Mouse (Mus musculus) embryonic facial prominence, embryonic 14.5 days (tissue): Measurements from ENCODE around the gene H2-DMa. TPM values are rescaled to one million over a fixed set of nuclear protein-coding genes. Genes with fewer than 3 reads are reported as not detected.

Experiments used
- ATAC-seq: fragments of 200-750 bp; cut with Nextera tagmentation; 2 replicates; pipeline ENCODE4 v1.8.0; 2017; ENCODE audit warnings: low read depth, moderate number of reproducible peaks, moderate TSS enrichment
- DNase-seq: peaks from one replicate; pipeline ENCODE4 v3.0.0-alpha.2; 2015; ENCODE audit warnings: low spot score
- H3K27ac ChIP-seq: fragments of 300-500 bp; sonication (generic); replicated peaks from 2 replicates; pipeline ENCODE4 v1.5.1; 2014; ENCODE audit warnings: low read depth, mild to moderate bottlenecking, low read length, moderate library complexity
- H3K27me3 ChIP-seq: fragments of 300-500 bp; sonication (generic); replicated peaks from 2 replicates; pipeline ENCODE4 v1.6.1; 2014; ENCODE audit warnings: low read length; ENCODE audit not compliant: control insufficient read depth, insufficient read depth
- H3K36me3 ChIP-seq: fragments of 300-500 bp; sonication (generic); 2 replicates; pipeline ENCODE4 v1.6.1; 2014; ENCODE audit warnings: low read length, mixed read lengths; ENCODE audit not compliant: control insufficient read depth, insufficient read depth
- H3K4me1 ChIP-seq: fragments of 300-500 bp; sonication (generic); 2 replicates; pipeline ENCODE4 v1.6.1; 2014; ENCODE audit warnings: antibody characterized with exemption, low read length; ENCODE audit not compliant: control insufficient read depth, insufficient read depth
- H3K4me2 ChIP-seq: fragments of 300-500 bp; sonication (generic); 2 replicates; pipeline ENCODE4 v1.6.1; 2014; ENCODE audit warnings: low read depth, mild to moderate bottlenecking, low read length, moderate library complexity, mixed read lengths
- H3K4me3 ChIP-seq: fragments of 300-500 bp; sonication (generic); 2 replicates; pipeline ENCODE4 v1.5.1; 2014; ENCODE audit warnings: low read depth, mild to moderate bottlenecking, low read length
- H3K9ac ChIP-seq: fragments of 300-500 bp; sonication (generic); 2 replicates; pipeline ENCODE4 v1.6.1; 2014; ENCODE audit warnings: low read depth, mild to moderate bottlenecking, low read length, moderate library complexity, mixed read lengths
- H3K9me3 ChIP-seq: fragments of 300-500 bp; sonication (generic); 2 replicates; pipeline ENCODE4 v1.6.1; 2016; ENCODE audit warnings: low read length; ENCODE audit not compliant: control insufficient read depth
- WGBS: fragments of 180-500 bp; shearing (Covaris S2); extraction: QIAGEN DNeasy Blood & Tissue Kit; methylation state at CpG from one replicate; pipeline ENCODE4 v1.1.7; 2014; 5-methylcytosine and 5-hydroxymethylcytosine counted together
- polyA plus RNA-seq: library from polyadenylated mRNA; unstranded; fragments of >200 nt; fragmentation: Nextera tagmentation; extraction: Ambion mirVana; gene quantifications from 2 replicates; pipeline ENCODE4 v1.2.1, GENCODE M21; 2014

H2-DMa gene
- polyA plus RNA-seq, 1 experiment from 2014 or later = 14.9 TPM

DNA sequence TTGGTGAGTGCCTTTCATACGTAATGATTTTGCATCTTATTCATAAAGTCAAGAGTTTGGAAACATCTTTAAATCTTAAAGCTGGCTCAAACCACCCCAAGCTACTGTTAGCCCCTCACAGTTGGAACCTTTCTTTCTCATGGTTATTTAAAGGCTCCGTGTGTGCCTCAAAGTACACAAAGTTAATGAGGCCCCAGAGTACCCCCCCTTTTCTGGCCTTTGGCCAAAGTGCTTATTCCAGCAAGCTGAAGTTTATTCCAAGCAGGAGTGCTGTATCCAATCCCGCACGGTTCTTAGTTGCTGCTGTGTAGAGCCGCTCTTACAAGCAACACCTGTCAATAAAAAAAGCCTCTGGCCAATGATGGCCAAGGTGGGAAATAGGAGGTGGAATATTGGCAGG is 19.8 kb upstream of the H2-DMa start:
- WGBS = 49% methylated on average over 5 of the region's 5 CpGs
- no peaks in the 10 kb centered on the region for H3K9me3 ChIP-seq
- no peak overlapping the region for H3K4me2 ChIP-seq
- ATAC-seq (no peak), DNase-seq (no peak)
- H3K9ac ChIP-seq = no peak overlapping the region
- H3K36me3 ChIP-seq = no peaks in the 10 kb centered on the region
- no peaks in the 10 kb centered on the region for H3K4me1 ChIP-seq
- no peak overlapping the region for H3K4me3 ChIP-seq
- no peaks in the 10 kb centered on the region for H3K27me3 ChIP-seq
- no peak overlapping the region for H3K27ac ChIP-seq

DNA sequence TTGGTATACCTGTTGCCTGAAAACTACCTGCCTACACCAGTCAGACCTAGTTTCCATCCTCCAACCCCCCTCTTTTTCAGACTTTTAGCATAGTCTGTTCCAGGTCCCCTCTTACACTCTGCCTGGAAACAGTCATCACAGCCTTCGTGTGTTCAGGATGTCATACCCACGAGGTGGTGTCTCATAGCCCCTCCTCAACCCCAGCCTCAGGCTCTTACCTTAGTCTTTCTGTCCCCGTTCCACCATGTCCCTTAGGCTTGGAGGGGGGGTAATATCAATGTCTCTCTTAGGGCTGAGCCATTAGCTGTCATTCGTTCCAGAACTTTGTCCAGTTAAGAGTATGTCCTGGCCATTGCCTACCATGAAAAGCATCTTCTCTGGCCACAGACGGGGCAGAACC is 18.2 kb upstream of the H2-DMa start:
- DNase-seq (no peak), ATAC-seq (peak; percentile 15; the same call in 1 of the 2 replicates)
- WGBS = 25% methylated on average over 5 of the region's 5 CpGs
- 0 out of 2 replicates have a peak overlapping the region, but pooled peaks have one; percentile 29 for H3K4me2 ChIP-seq
- H3K9ac ChIP-seq = no peak overlapping the region
- H3K27ac ChIP-seq = no peak overlapping the region
- H3K9me3 ChIP-seq = peaks cover 3% of the 10 kb centered on the region; the same call in 1 of the 2 replicates
- no peaks in the 10 kb centered on the region for H3K36me3 ChIP-seq
- H3K4me3 ChIP-seq = no peak overlapping the region
- H3K4me1 ChIP-seq = no peaks in the 10 kb centered on the region
- H3K27me3 ChIP-seq = no peaks in the 10 kb centered on the region

DNA sequence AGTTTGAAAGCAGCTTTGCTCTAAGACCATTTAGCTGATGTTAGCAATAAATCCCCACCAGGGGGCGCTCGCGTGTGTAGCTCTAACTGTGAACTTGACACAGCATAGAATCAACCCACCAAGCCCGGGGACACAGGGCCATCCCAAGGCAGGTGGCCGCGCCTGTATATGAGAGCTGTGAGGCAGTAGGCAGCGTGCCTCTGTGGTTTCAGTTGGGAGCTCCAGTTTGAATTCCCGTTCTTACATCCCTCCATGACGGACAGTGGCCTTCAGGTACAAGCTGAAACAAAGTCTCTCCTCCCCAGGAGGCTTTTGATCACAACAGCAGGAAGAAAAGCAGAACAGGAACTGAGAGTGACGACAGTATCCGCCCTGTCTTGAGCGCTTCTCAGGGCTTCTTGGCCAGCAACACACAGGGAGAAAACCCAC is 17.7 kb upstream of the H2-DMa start:
- 5% methylated on average over 11 of the region's 12 CpGs for WGBS
- H3K9me3 ChIP-seq = peaks cover 3% of the 10 kb centered on the region; the same call in 1 of the 2 replicates
- ATAC-seq (peak; percentile 89), DNase-seq (peak; percentile 93)
- H3K9ac ChIP-seq = no peak overlapping the region
- H3K36me3 ChIP-seq = no peaks in the 10 kb centered on the region
- H3K4me3 ChIP-seq = no peak overlapping the region
- no peaks in the 10 kb centered on the region for H3K27me3 ChIP-seq
- no peak overlapping the region for H3K27ac ChIP-seq
- no peaks in the 10 kb centered on the region for H3K4me1 ChIP-seq
- peak overlapping the region; percentile 29; the same call in 1 of the 2 replicates for H3K4me2 ChIP-seq

DNA sequence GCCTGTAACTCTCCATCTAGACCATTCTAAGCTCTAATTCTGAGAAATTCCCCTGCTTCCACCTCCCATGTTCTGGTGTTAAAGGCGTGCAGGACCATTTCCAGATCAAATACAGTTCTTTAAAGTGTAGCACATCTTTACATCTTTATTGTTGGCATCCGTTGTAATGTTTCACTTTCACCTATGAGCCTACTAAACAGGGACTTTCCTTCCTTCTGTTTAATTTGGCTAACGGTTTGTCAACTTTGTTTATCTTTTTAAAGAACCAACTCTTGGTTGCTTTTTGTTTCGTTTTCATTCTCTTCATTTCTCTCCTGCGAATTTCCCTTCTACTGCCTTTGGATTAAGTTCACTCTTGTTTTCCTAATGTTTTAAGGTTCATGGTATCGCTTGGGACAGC is 16.5 kb upstream of the H2-DMa start:
- Histone ChIP-seq H3K36me3 (no peaks in the 10 kb centered on the region), H3K9me3 (peaks cover 3% of the 10 kb centered on the region; the same call in 1 of the 2 replicates), H3K9ac (no peak overlapping the region), H3K27ac (no peak overlapping the region), H3K4me2 (no peak overlapping the region), H3K27me3 (no peaks in the 10 kb centered on the region), H3K4me3 (no peak overlapping the region), H3K4me1 (no peaks in the 10 kb centered on the region)
- ATAC-seq = no peak
- DNase-seq = no peak
- 77% methylated on average over 6 of the region's 6 CpGs for WGBS

- Histone ChIP-seq H3K9me3 (peaks cover 3% of the 10 kb centered on the region; the same call in 1 of the 2 replicates), H3K4me1 (no peaks in the 10 kb centered on the region), H3K9ac (no peak overlapping the region), H3K4me2 (no peak overlapping the region), H3K4me3 (no peak overlapping the region), H3K27ac (no peak overlapping the region), H3K27me3 (no peaks in the 10 kb centered on the region), H3K36me3 (peaks cover 10% of the 10 kb centered on the region)
- DNase-seq (no peak), ATAC-seq (no peak)
- 84% methylated on average over 9 of the region's 9 CpGs for WGBS
Measured at GRCm38 (mm10) chr17:34104804-34105203, 14.5 kb upstream of the H2-DMa start.

- 77% methylated on average over 7 of the region's 7 CpGs for WGBS
Measured at GRCm38 (mm10) chr17:34106555-34106954, 12.8 kb upstream of the H2-DMa start.

GRCm38 (mm10) chr17:34107109-34107867 is 12.1 kb upstream of the H2-DMa start:
- H3K4me3 ChIP-seq = no peak overlapping the region
- no peak for ATAC-seq
- peaks cover 35% of the 10 kb centered on the region for H3K36me3 ChIP-seq
- no peak for DNase-seq
- H3K4me2 ChIP-seq = no peak overlapping the region
- no peak overlapping the region for H3K27ac ChIP-seq
- no peaks in the 10 kb centered on the region for H3K4me1 ChIP-seq
- WGBS = 79% methylated on average over 7 of the region's 7 CpGs
- H3K9me3 ChIP-seq = peaks cover 3% of the 10 kb centered on the region; the same call in 1 of the 2 replicates
- H3K27me3 ChIP-seq = no peaks in the 10 kb centered on the region
- no peak overlapping the region for H3K9ac ChIP-seq

More at GRCm38 (mm10) chr17:34106555-34106954, 12.8 kb upstream of the H2-DMa start:
- Histone ChIP-seq H3K27me3 (no peaks in the 10 kb centered on the region), H3K4me2 (no peak overlapping the region), H3K36me3 (peaks cover 28% of the 10 kb centered on the region), H3K4me1 (no peaks in the 10 kb centered on the region), H3K4me3 (no peak overlapping the region), H3K9ac (no peak overlapping the region), H3K27ac (no peak overlapping the region), H3K9me3 (peaks cover 3% of the 10 kb centered on the region; the same call in 1 of the 2 replicates)
- no peak for DNase-seq
- no peak for ATAC-seq

DNA sequence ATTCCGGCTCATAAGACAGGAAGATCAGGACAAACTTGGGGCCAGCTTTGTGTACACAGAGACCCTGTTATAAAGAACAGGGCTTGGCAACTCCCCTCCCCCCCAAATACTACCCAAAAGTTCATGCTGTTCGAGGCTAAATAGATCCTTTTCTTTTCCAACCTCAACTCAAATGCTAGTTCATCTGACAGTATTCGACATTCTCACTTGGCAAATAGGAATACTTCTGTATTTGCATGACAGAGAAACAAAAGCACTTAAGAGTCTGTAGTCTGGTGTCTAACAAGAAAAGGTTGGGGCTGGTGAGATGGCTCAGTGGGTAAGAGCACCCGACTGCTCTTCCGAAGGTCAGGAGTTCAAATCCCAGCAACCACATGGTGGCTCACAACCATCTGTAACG is 10.9 kb upstream of the H2-DMa start:
- no peaks in the 10 kb centered on the region for H3K27me3 ChIP-seq
- H3K27ac ChIP-seq = no peak overlapping the region
- peaks cover 47% of the 10 kb centered on the region for H3K36me3 ChIP-seq
- H3K4me3 ChIP-seq = no peak overlapping the region
- H3K9me3 ChIP-seq = peaks cover 3% of the 10 kb centered on the region; the same call in 1 of the 2 replicates
- no peak for DNase-seq
- 73% methylated on average over 5 of the region's 6 CpGs for WGBS
- no peak overlapping the region for H3K4me2 ChIP-seq
- no peaks in the 10 kb centered on the region for H3K4me1 ChIP-seq
- no peak for ATAC-seq
- no peak overlapping the region for H3K9ac ChIP-seq
